Mouse (Mus musculus) neutrophil, adult 5-6 weeks (primary cell): ENCODE data around the gene Rin2. TPM values are rescaled to one million over a fixed set of nuclear protein-coding genes. Genes with fewer than 3 reads are reported as not detected.
"Not testable (repeated sequence)": the region's sequence is repeated elsewhere in the genome, so short reads cannot be mapped to it uniquely, and the experiment has no call there.

Source experiments
- ATAC-seq: fragments of 151-379, 151-347 bp; 2 replicates; pipeline ENCODE4 v1.8.0; 2017; ENCODE audit warnings: mild to moderate bottlenecking, moderate TSS enrichment; ENCODE audit not compliant: insufficient number of reproducible peaks, poor library complexity, low FRiP score, severe bottlenecking; ENCODE audit errors: extremely low read depth
- total RNA-seq: library from RNA; stranded (forward); fragments of 200-1000 nt; gene quantifications from 2 replicates; pipeline ENCODE4 v1.2.3, GENCODE M21; 2017

The Rin2 gene
- total RNA-seq, 1 experiment from 2014 or later = 21.3 TPM

DNA sequence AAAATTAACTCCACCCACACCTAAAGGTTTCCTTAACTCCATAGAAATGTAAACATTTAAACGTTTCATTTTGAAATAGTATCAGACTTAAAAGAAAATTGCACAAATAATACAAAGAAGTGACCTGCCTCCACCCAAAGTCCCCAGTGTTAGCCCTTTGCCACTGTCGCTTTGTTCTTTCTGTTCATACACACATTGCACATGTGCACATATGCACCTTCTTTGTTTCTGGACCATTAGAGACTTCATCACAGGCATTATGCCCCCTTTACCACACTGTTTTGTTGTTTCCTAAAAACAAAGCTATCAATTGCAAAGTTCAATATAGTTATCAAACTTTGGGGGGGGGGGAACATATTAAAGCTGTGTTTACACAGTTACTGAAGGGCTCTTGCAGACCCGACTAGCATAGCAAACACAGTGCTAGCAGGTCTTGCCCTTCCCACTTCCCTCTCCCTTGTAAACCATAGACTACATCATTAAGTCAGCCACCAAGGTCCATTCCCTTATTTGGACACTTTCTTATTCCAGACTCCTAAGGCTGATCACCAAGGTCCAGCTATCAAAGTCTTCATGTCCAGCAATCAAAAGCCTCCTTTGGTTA is 200.0 kb downstream of the Rin2 start:
- no peak for ATAC-seq

DNA sequence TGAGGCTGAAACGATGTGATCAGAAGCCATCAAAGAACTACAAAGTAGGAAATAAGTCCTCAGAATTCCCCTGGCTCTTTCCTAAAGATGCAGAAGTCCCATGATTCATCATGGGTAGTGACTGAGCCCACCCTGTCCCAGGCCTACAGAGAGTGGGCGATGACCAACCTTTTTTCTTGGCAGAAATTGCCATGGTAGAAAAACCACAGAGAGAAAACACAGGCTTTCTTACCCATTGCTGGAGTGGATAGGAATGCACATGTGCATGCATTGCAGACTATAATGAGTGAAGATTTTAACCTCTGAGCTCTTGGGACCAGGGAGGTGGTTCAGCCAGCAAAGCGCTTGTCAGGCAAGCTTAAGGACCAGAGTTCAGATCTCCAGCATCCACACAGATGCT is 202.2 kb downstream of the Rin2 start:
- ATAC-seq = no peak

DNA sequence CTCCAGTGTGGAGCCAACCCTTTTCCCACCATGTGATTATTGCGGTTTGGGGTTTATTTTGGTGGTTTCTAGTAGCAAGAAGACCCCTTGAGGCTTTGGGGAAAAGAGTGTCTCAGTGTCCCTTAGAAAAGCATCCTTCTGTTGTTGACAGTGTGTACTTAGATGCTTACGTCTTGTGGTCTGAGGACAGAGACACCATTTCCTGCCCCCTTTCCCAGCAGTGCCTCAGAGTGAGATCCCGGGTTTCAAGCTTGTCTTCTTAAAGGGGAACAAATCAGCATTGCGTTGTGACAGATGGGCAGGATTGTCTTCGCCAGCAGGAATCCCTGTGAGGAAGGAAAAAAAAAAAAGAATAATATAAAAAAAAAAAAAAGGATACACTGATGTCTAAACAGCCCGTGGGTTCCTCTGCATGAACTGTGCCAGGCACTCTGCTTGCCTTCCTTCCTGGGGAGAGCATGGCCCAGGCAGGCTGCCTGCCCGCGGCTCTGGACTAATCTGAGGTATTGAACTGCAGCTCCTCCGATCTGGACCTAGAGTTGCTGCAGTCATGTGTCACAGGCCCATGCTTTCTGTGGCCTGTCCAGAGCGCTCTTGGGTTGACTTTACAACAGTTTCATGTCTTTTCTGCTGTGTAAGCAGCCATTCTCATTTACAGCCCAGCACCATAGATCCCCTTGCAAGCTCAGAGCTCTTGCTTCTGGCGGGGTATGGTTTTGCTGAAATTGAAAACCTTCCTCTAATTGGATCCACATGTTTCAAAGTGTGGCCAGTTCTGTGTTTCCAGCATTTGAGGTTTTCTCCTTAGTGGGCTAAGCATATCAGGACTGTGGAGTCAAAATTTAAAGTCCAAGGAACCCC is 206.1 kb downstream of the Rin2 start:
- ATAC-seq = no peak

DNA sequence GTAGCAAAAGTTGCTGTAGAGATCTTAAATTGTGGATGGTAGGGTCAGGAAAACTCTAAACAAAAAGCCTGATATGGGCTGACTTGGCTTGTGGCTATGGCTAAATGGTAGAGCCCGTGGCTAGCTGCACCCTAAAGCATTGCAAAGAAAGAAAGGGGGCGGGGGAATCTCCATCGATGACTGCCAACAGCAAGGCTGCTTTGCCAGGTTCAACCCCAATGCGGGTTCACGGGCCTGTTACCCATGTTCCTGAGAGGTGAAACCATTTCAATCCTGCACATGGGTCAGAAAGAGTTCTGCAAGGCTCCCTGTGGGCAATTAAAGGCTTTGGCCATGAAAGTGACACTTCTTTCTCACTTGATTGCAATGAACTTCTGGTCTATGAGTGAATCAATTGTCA is 206.9 kb downstream of the Rin2 start:
- no peak for ATAC-seq

DNA sequence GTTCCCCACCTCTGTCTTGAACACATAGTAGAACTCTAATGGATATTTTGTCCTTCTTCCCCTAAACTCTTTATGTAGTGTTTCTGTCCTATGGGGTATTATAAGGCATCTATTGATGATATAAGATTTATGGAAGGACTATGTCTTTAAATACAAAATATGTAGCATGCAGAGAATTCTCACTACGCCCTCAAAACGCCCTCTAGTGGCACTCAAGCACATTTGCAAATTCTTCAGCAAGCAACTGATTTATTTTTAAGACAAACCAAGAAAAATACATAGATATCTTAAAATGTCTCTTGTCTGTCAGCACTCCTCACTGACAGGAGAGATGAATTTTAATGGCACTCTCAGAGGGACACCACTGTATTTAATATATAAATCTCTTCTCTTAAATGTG is 207.4 kb downstream of the Rin2 start:
- ATAC-seq = no peak

DNA sequence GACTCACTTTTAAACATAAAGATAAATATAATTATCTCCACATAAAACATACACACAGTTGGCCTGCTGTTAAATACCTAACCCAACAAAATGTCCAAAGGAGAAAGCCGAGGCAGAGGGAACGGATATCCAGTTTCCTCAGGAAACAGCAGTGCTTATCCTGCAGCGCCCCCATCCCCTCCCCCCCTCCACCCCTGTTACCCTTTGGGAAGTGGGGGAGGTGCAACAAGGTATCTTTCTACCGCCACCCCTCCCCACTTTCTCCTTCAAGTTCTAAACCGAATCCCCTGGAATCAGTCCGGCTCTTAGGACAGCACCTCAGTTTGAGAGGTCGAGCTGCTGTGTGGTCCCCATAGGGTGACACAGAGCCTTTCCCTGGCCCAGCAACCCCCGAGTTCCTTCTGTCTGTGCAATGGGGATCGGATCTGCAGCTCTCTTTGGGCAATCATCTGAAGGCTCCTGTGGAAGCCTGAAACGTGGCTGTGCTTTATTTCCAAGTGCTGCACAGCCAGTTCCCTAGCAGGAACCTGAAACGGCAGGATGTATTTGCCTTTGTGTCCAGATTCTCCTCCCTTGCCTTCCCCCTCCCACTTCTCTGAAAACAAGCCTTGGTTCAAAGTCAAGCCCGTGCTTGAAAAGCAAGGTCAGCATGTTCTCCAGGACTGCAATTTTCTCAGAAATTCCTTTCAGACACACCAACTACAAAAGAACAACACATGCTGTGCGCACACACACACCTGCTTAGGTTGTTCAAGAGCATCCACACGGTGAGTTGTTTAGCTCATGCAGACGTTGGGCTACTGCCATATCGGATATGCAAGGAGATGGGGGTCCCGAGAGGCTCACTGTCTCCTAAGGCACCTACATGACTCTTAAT is 209.3 kb downstream of the Rin2 start:
- no peak for ATAC-seq

DNA sequence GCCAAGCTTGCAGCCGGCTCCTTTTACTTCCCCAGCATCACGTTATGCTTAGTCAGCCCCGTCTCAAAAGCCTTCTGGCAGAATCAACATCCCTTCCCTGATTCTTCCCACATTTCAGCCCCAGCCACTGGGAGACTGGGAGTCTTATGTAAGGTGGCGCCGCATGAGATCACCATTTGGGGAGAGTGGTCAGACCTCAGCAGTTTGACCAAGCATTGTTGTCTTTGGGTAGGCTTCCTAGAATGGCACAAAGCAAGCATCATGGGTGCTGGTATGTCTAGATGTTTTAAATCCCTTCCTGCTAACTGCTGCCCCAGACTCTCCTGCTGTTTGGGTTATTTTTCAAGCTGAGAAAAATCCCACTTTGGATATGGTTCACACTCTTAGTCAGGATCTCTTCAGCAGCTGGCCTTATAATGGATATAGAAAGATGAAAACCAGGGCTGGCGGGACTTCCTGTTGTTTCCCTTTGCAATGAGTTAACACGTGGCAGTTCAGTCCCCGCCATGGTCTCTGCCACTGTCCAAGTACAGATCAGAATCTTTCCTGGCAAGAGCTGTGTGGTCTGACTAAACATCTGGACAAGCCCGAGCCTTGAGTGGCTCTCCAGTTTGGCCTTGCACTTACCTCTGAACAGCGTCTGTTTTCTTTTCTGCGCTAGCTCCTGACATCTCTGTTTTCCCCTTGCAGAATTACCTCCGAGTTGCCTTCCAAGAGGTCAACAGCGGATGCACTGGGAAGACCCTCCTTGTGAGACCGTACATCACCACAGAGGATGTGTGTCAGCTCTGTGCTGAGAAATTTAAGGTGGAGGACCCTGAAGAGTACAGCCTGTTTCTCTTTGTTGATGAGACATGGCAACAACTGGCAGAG is 210.1 kb downstream of the Rin2 start:
- no peak for ATAC-seq

DNA sequence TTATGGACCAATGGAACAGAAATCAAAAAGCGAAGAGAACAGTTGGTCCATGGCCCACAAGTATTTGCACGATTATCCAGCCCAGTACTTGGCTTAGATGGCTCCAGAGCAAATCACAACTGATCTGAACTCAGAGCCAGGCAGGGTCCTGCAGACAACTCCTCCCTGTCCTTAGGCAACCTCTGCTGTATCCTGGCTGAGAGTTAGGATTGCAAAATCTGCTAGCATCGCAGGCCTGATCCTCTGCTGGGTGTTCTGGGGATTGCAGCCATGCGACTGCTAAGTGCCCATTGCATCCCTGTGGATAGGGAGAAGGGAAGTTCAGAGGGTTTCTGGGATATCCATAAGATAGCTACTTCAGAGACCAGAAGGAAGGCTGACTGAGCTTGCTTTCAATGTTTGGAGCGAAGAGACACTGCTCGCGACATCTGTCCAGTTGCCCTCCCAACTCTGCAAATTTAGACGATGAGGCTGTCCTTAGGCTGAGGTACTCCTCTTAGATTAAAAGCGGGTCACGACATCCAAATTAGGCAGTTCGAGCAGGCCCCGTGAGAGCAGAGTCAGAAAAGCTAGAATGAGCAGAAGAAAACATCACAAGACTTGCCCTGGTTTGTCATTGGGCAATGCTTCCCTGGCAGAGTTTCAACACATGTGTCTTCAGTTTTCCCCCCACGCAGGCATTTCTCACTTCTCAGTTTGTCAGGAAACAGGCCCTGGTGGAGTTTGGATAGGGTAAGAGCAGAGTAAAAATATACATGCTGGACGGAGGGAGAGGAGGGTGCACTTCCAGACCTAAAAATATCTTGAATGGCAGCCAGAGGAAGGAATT is 213.1 kb downstream of the Rin2 start:
- no peak for ATAC-seq

DNA sequence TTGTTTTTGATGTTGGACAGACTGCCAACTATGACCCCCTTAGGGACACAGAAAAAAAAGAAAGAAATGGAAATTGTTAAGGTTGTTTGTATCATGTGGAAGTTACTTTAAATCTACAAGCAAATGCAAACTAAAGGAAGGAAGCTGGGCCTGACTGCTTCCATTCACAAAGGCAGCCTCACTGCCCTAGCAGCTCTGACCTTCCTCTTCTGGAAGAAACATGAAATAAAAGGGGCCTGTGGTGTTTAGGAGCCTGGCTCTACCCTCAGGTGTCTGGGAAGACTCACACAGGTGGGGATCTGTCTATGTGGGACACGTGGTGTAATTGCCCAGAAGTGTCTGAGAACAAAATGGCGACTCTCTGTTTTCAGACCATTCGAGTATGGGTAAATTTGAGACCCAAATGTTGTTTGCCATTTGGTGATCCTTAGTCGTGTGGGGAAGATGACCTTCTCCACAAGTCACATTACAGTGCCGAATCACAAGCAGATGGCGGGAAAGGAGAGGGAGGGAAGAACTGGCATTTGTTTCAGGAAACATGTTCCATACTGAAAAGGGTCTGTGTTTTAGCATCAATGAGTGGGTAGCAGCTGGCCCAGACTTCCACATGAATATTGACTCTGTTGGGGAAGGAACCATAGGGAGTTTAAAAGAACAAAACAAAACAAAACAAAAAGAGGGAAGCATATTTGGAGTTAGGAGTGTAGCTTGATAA is 213.9 kb downstream of the Rin2 start:
- ATAC-seq = no peak

DNA sequence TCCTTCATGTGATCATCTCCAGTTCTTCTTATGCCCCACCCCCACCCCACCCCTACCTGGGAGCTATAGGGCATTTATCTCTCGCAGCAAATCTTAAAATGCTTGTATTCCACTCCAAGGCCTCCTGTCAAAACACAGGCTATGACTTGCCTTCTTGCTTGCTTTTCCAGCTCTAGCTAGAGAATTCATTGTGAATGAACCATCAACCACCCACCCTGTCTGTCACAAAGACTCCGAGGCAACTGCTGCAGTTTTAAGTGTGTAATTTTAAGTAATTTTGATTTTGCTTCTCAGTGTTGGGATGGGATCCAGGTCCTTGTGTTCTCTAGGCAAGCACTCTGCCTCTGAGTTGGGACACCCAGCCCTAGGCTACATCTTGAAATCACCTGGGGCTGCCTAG is 215.6 kb downstream of the Rin2 start:
- no peak for ATAC-seq

DNA sequence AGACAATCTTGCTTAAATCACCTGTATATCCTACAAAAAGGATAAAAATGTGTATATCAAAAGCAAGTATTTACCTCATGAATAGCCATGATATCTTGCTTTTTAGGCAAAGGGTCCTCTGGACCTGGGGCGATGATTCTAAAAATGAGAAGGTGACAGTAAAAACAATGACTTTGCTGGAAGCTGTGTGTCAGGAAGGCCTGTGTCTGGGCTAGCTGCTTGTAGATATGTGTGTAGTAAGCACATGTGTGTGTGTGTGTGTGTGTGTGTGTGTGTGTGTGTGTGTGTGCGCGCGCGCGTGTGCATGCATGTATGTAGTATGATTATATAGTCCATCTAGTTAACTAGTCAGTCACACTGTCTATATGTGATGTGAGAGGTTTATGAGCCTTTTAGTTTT is 218.7 kb downstream of the Rin2 start:
- ATAC-seq = no peak

DNA sequence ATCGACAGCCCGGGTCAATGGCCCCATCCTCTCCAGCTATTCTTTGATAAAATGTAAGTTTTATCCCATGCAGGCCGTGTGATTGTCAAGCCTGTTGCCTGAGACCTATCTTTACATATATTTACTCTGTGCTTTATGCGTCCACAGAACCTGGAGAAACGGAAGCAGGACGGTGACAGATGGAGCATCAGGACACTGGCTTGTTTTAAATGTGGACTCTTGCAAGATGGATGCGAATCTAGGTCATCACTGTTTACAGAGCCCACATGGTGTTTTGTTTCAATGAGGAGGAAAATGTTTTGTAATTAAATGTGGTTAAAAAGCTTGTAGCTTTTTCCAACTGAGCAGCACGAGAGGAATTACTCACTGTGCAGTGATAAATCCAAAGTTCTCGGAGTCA is 223.1 kb downstream of the Rin2 start:
- no peak for ATAC-seq

DNA sequence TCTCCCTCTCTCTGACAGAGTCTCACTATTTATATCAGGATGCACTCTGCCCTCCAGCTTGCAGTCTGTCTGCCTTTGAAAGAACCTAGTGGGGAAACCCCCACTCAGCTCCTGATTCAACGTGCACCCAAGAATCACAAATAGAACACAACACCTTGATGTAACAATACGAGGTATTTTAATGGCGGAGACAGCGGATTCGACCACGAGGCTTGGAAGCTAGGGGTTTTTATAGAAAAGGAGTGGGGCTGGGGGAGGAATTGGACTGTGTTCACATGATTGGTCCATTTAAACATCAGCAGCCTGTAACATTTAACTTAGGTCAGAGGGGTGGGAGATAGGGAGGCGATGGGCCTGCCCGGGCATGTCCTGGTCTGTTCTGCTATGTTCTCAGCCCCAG is 225.3 kb downstream of the Rin2 start:
- ATAC-seq = not testable (repeated sequence)

DNA sequence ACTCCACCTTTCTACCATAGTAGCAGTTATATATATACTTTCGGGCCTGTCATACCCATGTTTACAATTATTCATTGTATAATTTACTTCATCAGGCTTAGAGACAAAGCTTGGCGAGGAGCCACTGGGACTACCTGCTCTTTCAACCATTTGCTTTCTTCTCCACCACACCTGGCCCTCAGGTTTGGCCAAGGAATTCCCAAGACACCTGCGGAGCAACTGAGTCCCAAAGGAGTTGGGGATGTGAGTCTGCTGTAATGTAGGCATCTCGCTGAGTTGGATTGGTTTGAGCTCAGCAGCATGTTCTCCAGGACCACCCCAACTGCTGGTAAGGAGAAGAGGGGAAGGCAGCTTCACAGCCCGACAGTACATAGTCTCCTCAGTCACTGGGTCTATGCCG is 226.8 kb downstream of the Rin2 start, which contains the start of gene Naa20:
Naa20 (plus strand) TSS at position 239 of the 400 bp plus-strand sequence.
- no peak for ATAC-seq

DNA sequence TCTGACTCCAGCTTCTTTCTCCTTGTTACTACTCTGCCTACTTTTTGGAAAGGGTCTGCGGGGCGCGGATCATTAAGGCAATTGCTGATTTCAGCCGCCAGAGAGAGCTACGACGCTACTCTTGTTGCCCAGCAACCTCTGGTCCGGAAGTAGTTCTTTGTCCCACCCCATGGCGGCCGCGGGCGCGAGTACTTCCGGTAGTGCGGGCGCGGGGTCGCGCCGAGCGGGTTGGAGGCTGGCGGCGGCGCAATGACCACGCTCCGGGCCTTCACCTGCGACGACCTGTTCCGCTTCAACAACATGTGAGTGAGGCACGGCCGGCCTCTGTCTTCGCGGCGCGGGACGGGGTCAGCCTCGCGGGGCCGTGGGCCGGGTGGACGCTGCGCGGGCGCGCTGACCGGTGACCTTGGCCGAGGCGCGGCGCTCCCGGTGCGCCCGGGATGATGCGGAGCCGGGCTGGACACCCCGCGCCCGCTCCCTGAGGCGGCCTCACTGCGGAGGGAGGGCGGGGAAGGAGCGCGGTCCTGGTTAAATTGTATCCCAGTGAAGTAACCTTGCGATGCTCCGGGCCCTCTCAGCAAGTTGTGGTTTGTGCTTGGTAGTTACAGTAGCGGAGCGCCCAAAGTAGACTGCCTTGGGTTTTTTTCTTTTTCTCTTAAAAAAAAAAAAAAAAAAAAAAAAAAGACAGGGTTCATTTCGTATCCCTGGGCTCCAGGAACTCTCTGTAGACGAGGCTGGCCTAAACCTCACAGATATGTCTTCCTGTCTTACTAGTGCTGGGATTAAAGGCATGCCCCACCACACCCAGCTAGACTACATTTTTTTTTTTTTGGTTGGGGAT is 228.3 kb downstream of the Rin2 start:
- ATAC-seq = peak; percentile 98

DNA sequence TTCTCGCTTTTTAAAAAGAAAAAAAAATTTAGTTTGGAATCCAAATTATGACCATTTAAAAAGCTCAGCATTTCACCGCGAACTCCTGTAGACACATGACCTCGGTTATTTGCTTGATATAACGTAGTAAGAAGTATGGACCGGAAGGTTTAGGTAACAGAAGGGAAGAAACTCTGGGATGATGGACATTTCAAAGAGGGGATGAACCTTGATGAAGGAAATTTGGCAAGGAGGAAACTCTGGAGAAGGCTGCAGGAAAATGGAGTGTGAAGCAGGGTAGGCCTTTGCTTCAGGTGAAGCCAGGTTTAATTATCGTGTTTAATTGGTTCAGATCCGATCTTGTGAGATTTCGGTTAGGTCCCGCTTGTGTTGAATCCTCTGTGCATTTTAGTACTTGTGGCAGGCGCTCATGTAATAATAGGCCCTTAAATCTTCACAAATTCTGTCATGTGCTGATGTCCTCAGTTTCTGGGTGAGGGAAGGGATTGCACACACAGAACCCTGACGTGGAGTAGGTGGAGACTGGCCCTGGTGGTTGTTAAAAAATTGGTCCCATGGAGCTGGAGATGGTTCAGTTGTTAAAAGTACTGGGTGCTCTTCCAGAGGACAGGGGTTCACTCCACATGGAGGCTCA is 229.1 kb downstream of the Rin2 start:
- no peak for ATAC-seq
